Mouse (Mus musculus) erythroblast, embryonic 14.5 days (primary cell): ENCODE measurements around the gene Hoxd1. TPM values are rescaled to one million over a fixed set of nuclear protein-coding genes. Genes with fewer than 3 reads are reported as not detected.

Experiments
- H3K27me3 ChIP-seq: 2 replicates; pipeline ENCODE4 v1.6.1; 2012; ENCODE audit warnings: inconsistent platforms; ENCODE audit not compliant: control insufficient read depth
- H3K36me3 ChIP-seq: 2 replicates; pipeline ENCODE4 v1.6.1; 2012; ENCODE audit warnings: mild to moderate bottlenecking, inconsistent platforms; ENCODE audit not compliant: control insufficient read depth
- H3K4me1 ChIP-seq: 2 replicates; pipeline ENCODE4 v1.6.1; 2012; ENCODE audit warnings: inconsistent platforms; ENCODE audit not compliant: control insufficient read depth
- H3K4me3 ChIP-seq: replicated peaks from 2 replicates; pipeline ENCODE3; 2012; ENCODE audit warnings: moderate library complexity, mild to moderate bottlenecking, inconsistent platforms
- H3K9me3 ChIP-seq: 2 replicates; pipeline ENCODE4 v1.6.1; 2012; ENCODE audit warnings: low read length, inconsistent platforms, mixed read lengths; ENCODE audit not compliant: control insufficient read depth
- GATA1 ChIP-seq: IDR thresholded peaks from 2 replicates; pipeline ENCODE4 v1.6.1; 2012; ENCODE audit warnings: low read length, inconsistent platforms, mixed read lengths
- TAL1 ChIP-seq: IDR thresholded peaks from 3 replicates; pipeline ENCODE4 v1.6.1; 2012; ENCODE audit warnings: low read length, inconsistent platforms, mixed read lengths
- polyA plus RNA-seq: library from polyadenylated mRNA; stranded (reverse); fragments of >175 nt; gene quantifications from 2 replicates; pipeline ENCODE4 v1.2.3, GENCODE M21; 2012

Hoxd1 gene
- polyA plus RNA-seq, 1 experiment, result not detected

DNA sequence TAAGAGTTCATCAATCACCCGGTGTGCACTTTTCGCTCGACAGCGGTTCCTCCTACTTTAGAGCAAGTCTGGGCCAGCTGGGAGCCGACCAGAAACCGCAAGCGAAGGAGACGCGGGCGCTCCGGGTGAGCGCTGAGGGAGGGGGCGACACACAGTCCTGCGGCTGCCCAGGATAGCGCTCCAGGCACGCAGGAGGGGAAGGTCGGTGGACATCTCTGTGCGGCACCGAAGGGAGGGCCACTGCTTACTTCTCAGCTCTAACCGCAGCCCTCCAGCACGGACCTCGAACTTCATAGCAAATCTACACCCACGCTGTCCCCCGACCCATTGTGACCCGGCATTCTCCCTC, 9.6 kb upstream of the Hoxd1 start:
- H3K27me3 ChIP-seq, result peaks cover 90% of the 10 kb centered on the region
- H3K9me3 ChIP-seq, result no peaks in the 10 kb centered on the region; the same call in 1 of the 2 replicates
- no peak overlapping the region for H3K4me3 ChIP-seq
- no peaks in the 10 kb centered on the region for H3K4me1 ChIP-seq
- TF ChIP-seq GATA1 (no peak), TAL1 (no peak)
- H3K36me3 ChIP-seq, result no peaks in the 10 kb centered on the region

DNA sequence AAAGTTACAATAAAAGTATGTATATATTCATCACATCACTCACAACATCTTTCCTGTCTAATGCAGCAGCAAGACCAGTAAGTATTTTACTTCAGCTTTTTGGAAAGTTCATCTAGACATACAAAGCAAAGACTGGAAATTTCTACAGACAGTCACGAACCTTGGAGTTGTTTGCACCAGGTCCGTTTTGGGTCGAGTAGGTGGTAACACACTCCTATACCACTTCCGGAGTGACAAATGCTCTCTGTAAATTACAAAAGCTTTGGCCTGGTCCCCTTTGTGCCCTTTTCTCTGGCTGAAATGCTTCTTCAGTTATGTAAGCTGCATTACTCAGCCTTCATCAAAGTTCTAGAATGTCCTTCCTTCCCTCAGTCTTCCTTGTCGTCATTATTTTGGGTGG, 9.1 kb upstream of the Hoxd1 start:
- H3K4me1 ChIP-seq, result no peaks in the 10 kb centered on the region

DNA sequence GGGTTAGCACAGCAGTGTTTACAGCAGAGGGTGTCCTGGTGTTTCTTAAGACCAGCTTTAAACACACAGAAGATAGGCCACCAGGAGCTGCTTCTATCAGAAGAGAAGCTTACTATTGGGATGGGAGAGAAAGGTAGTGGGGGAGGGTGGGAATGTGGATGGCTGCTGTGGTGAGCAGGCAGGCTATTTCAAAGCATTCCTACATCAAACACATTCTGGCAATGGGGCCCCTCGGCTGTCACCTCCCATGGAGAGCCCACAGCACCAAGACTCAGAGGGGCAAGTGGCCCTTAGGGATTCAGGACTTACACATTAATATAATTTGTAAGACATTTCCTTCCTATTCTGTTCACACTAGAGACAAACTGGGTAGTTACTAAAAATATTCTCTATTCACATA, 2.6 kb upstream of the Hoxd1 start:
- Histone ChIP-seq H3K27me3 (peaks cover 81% of the 10 kb centered on the region), H3K4me3 (no peak overlapping the region), H3K4me1 (peaks cover 4% of the 10 kb centered on the region), H3K9me3 (peaks cover 6% of the 10 kb centered on the region; the same call in 1 of the 2 replicates), H3K36me3 (no peaks in the 10 kb centered on the region)
- no peak for TF ChIP-seq GATA1
- TF ChIP-seq TAL1, result no peak

More for the DNA sequence above, 9.1 kb upstream of the Hoxd1 start:
- H3K9me3 ChIP-seq, result no peaks in the 10 kb centered on the region; the same call in 1 of the 2 replicates
- H3K4me3 ChIP-seq, result no peak overlapping the region
- TF ChIP-seq TAL1 (no peak), GATA1 (no peak)
- peaks cover 90% of the 10 kb centered on the region for H3K27me3 ChIP-seq
- no peaks in the 10 kb centered on the region for H3K36me3 ChIP-seq

DNA sequence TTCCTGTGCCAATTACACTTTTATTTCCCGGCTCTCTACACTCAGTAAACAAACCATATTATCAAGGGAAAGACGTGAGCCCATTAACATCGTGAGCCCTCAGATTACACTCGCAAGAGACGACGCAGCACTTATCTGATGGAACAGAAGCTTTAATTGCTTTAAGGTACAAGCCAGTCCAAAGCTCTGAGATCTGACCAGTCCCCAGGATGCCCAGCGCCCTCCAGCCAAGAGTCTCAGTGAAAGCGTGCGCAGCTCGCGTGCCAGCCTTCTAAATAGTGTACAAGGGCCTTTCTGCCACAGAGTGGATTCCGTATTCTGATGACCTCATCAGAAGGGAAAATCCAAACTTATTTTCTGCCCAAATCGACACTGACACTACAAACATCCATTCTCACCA, 839 bp upstream of the Hoxd1 start:
- TF ChIP-seq GATA1 (no peak), TAL1 (no peak)
- Histone ChIP-seq H3K36me3 (no peaks in the 10 kb centered on the region), H3K4me1 (peaks cover 4% of the 10 kb centered on the region), H3K4me3 (no peak overlapping the region), H3K9me3 (peaks cover 6% of the 10 kb centered on the region; the same call in 1 of the 2 replicates), H3K27me3 (peaks cover 84% of the 10 kb centered on the region)

DNA sequence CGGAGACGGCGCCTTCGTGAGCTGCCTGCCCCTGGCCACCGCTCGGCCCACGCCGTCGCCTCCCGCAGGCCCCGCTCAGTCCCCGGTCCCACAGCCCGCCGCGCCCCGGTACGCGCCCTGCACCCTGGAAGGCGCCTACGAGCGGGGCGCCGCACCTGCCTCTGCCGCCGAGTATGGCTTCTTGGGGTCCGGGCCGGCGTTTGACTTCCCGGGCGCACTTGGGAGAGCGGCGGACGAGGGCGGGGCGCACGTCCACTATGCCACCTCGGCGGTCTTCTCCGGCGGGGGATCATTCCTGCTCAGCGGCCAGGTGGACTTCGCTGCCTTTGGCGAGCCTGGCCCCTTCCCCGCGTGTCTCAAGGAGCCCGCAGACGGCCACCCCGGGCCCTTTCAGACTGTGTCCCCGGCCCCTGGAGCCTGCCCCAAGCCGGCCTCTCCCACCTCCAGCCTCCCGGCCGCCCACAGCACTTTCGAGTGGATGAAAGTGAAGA, 510 bp downstream of the Hoxd1 start:
- no peak for TF ChIP-seq TAL1
- TF ChIP-seq GATA1, result no peak
- peaks cover 4% of the 10 kb centered on the region for H3K4me1 ChIP-seq
- peaks cover 77% of the 10 kb centered on the region for H3K27me3 ChIP-seq
- peaks cover 6% of the 10 kb centered on the region; the same call in 1 of the 2 replicates for H3K9me3 ChIP-seq
- H3K4me3 ChIP-seq, result no peak overlapping the region
- H3K36me3 ChIP-seq, result no peaks in the 10 kb centered on the region

DNA sequence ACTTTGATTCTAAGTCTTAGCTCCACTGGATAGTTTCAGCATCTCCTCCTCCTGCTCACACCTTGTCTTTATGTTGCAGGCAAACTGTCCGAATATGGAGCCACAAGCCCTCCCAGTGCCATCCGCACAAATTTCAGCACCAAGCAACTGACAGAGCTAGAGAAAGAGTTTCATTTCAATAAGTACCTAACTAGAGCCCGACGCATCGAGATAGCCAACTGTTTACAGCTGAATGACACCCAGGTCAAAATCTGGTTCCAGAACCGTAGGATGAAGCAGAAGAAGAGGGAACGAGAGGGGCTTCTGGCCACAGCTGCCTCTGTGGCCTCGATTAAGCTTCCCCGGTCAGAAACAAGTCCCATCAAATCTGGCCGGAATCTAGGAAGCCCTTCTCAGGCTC, 1.2 kb downstream of the Hoxd1 start:
- H3K36me3 ChIP-seq, result no peaks in the 10 kb centered on the region
- H3K9me3 ChIP-seq, result peaks cover 6% of the 10 kb centered on the region; the same call in 1 of the 2 replicates
- no peak for TF ChIP-seq TAL1
- TF ChIP-seq GATA1, result no peak
- H3K4me3 ChIP-seq, result no peak overlapping the region
- H3K4me1 ChIP-seq, result peaks cover 4% of the 10 kb centered on the region
- H3K27me3 ChIP-seq, result peaks cover 77% of the 10 kb centered on the region

DNA sequence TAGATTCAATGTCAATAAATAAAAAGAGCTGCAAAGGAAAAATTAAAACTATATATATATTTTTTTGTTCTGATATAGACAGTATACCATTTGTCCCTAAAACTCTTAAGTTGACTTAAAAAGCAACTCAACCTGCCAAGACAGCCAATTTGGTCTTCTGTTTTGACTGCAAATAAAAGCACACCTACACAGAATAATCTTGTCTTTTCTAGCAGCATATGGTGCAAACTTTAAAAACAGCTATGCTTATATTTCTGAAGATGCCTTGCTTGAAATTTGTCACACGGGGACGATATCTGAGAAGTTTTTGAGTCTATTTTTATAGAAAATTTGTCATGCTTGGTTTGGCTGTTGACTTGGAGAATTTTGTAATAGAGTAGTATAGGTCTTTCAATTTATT, 11.6 kb downstream of the Hoxd1 start:
- TF ChIP-seq TAL1, result no peak
- no peak for TF ChIP-seq GATA1
- H3K9me3 ChIP-seq, result no peaks in the 10 kb centered on the region
- H3K36me3 ChIP-seq, result no peaks in the 10 kb centered on the region
- H3K27me3 ChIP-seq, result peaks cover 9% of the 10 kb centered on the region
- H3K4me1 ChIP-seq, result no peaks in the 10 kb centered on the region
- H3K4me3 ChIP-seq, result no peak overlapping the region

DNA sequence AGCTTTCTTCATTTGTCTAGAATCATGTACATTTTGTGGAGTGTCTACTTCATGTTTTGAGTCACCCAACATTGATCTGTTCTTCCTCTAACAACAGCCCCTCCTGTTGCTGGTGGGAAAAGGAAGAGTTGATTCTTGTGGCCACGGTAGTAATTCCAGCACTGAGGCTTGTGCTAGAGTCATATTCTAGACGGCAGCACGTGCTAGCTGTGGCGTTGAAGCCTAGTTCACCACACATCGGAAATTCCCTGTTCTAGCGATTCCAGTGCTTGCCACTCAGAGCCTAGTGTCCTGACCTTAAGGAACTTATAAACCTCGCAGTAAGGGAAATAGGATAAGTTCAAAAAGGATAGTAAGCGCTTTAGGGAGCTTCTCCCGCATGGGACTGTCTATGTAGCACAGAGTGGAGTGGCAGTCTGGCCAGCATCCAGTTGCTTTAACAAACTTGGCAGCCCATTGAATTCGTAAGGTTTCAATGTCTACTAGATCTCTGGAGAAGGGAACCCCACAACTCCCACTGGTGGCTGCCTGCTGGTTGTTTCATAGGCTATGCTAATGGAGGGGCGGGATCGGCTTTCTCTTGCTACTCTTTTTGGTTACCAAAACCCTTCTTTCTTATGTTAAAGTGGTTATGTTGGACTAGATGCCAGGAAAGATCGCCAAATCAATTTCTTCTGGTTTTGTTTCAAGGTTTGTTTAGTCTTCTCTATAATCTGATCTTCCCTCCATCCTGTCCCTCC, 14.9 kb downstream of the Hoxd1 start:
- TF ChIP-seq GATA1 (no peak), TAL1 (no peak)
- no peaks in the 10 kb centered on the region for H3K9me3 ChIP-seq

DNA sequence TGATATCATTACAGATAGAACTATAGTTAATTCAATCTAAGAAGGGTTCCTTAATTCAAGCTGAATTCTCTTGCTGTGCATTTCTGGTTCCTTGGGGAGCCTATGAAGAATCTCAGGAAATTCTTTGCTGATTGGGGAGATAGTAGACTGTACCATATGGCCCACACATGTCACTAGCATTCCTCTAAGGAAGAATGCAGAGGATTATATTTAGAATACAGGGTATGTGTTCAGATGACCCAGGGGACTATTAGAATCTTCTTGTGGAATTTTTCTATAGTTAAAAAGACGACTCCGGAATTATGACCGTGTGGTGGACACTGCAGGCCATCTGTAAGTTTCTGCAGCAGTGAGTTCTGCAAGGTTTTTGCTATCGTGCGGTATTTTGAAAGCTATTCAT, 18.6 kb downstream of the Hoxd1 start:
- no peak overlapping the region for H3K4me3 ChIP-seq
- no peaks in the 10 kb centered on the region for H3K36me3 ChIP-seq
- H3K4me1 ChIP-seq, result no peaks in the 10 kb centered on the region
- H3K9me3 ChIP-seq, result no peaks in the 10 kb centered on the region
- H3K27me3 ChIP-seq, result peaks cover 9% of the 10 kb centered on the region
- TF ChIP-seq TAL1 (no peak), GATA1 (no peak)

More for the DNA sequence above, 14.9 kb downstream of the Hoxd1 start:
- no peaks in the 10 kb centered on the region for H3K36me3 ChIP-seq
- H3K27me3 ChIP-seq, result peaks cover 6% of the 10 kb centered on the region
- H3K4me1 ChIP-seq, result no peaks in the 10 kb centered on the region
- H3K4me3 ChIP-seq, result no peak overlapping the region
